Mouse (Mus musculus): Measurements from ENCODE around the gene Col8a2.

Col8a2 gene

DNA sequence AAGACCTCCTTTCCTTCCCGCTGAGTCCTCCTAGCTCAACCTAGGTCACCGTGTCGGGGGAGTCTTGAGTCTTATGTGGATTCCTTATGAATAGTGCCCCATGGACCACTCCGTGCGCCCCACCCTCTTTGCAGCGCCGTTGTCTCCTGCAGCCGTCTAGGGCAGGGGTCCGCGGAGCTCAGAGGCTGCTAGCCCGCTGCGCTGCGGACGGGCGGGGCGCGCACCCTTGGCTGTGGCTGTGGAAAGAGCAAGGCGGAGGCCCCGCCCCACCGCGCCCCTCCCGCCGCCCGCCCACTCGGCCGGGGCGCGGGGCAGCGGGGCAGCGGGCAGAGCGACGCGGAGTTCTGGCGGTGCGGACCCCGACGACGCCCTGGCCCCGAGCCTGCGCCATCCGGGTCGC, at the start of gene Col8a2:
Gene Col8a2 (plus strand): TSS at position 302 of the 400 bp plus-strand sequence.
- no peak for DNase-seq (ENCODE audit: low spot score in 2 of 2)

DNA sequence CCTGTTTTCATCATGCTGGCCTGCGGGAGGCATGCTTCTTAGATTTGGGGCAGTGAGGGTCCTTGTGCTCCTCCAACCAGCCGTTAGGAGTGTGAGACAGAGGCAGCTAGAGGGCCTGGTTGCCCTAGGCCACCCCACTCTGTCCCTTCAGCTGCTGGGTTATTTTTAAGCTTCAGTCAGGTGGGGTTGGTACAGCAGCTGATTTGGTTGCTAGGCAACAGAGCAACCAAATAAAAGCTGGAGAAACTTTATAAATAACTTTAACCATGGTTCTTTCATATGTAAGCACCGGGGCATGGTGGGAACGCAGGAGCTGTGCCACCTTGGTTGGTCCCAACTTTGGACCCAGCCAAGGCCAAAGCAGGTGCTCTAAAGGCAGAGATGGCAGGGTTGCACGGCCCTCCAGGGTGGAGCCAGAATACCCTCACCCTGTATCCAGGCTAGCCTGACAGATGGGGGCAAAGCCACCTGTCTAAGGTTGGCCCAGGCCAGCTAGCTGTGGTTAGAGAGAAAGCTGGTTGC, 48.8 kb upstream of the Col8a2 start:
- DNase-seq (ENCODE audit: low spot score in 2 of 2): peak; percentile 78 to 81

DNA sequence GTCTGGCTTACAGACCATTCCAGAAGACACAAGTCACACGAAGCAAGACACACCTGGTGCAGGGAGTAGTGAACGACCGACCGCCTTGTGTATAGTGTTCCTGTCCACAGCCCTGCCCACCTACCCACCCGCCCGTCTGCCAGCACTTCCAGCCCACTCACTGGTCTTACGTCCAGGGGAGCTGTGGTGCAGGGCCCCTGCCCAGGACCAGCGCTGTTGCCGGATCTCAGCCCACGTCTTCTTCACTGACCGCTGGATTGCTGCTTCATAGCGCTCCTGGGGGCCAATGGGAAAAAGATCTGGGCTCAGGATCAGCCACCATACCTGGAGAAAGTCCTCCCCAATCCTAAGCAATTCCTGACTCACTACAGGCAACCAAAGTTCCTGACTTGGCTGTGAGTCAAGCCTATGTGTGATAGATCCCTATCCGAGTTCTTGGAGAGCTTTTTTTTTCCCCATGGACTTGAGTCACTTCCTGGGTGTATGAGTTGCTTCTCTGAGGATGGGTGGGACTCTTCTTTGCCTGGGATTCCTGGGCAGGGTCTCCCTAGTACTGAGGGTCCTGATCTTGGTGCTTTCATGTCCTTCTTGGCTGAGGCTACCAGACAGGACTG, 46.6 kb upstream of the Col8a2 start:
- no peak for DNase-seq (ENCODE audit: low spot score in 2 of 2)

DNA sequence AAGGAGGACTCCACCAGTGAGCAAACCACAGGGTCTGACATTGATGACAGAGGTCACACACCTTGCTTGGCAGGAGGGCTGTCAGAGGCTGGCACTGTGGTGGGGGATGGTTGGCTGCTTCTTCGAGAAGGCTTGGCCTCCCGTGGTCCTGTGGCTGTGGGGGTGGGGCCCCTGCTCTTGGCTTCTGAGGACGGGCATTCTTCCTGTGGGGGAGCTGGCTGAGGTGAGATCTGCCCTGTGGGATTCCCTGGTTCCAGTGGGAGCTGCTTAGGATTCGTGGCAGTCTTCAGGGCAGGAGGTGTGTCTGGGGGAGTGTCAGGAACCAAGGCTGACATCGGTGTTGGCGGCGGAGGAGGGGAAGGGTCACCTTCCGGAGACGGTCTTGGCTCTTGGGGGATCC, 44.6 kb upstream of the Col8a2 start:
- no peak for DNase-seq (ENCODE audit: low spot score in 2 of 2)

DNA sequence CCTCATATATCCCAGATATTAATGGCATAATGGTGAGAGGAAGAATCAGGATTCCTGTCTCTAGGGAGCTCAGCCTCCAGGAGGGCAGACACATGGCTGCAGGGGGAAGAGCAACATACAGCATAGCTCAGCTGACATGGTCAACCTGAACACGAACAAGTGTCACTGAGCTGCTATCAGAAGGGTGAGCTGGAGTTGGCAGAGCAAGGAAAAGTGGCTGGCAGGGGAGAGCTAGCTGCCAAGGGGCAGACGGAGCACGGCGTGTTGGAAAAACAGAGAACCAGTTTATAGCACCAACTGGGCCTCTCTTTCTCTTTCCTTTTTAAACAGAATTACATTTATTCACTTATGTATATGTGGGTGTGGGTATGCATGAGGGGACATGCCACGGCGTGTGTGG, 44.1 kb upstream of the Col8a2 start:
- DNase-seq (ENCODE audit: low spot score in 2 of 2): peak in 1 of 2 experiments; percentile 61

DNA sequence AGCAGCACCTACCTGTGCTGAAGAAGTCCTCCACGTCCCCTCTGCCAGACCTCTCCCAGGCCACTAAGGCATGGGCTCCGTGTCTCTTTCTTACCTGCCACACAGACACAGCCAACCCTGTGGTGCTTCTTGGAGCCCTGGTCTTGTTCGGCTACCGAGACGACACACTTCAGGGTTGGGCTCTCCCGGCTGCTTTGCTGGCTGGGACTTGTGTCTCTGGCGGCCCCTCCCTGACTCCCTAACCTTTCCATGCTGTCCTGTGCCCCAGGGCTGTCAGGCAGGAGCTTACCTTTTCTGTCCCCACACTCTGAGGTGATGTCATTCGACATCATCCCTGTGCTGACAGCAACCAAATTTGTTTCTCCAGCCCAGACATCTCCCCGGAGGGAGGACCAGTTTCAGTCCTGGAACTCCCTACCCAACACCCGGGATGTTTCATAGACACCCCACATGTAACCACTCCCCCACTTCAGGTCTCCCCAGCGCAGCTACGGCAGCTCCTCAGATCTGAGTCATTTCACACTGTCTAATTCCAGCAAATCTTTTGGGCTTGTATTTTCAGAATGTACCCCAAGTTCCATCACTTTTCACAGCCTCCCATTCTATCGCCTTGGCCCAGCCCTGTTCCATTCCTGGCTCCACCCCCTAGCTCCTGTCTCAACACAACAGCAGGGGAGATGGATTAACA, 40.2 kb upstream of the Col8a2 start:
- no peak for DNase-seq (ENCODE audit: low spot score in 2 of 2)

DNA sequence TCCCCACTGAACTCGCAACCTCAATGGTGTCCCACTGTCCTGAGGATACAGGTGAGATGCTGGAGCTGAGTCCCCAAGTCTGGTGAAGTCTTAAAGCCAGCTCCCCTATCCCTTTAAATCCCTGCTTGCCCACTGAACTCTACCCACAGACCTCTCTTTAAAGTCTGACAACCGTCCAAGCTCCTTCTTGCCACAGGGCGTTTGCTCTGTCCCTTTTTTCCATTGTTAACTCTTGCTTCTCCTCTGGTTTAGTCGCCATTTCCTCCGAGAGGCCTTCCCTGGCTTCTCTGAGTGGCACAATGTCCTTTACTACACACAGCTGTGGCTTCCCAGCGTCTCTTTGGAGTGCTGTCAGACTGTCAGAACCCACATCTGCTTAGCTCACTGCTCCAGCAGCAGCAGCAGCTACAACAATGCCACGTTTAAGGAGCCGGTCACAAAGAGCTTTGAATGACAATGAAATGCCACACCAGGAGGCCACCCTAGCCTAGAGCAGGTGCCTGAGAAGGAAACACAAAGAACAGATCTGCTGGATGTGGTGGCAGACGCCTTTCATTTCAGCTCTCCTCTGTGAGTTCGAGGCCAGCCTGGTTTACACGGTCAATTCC, 38.2 kb upstream of the Col8a2 start:
- no peak for DNase-seq (ENCODE audit: low spot score in 2 of 2)

DNA sequence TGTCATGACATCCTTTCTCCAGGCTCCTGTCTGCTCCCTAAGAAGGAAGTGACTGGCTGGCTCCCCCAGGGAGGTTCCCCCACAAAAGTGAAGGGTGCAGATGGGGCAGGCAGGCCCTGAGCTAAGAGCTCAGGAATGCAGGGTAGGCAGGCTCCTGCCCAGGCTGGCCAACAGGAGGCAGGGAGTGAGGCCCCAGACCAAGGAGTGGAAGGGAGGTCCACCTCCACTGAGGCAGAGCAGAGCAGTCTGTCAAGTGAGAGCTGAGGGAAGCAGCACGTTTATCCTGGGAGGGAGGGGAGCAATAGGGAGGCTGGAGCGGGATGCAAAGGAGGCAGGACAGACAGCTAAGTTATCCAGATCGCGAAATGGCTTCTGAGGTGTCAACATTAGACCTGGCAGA, 35.9 kb upstream of the Col8a2 start:
- DNase-seq (ENCODE audit: low spot score in 2 of 2): no peak

DNA sequence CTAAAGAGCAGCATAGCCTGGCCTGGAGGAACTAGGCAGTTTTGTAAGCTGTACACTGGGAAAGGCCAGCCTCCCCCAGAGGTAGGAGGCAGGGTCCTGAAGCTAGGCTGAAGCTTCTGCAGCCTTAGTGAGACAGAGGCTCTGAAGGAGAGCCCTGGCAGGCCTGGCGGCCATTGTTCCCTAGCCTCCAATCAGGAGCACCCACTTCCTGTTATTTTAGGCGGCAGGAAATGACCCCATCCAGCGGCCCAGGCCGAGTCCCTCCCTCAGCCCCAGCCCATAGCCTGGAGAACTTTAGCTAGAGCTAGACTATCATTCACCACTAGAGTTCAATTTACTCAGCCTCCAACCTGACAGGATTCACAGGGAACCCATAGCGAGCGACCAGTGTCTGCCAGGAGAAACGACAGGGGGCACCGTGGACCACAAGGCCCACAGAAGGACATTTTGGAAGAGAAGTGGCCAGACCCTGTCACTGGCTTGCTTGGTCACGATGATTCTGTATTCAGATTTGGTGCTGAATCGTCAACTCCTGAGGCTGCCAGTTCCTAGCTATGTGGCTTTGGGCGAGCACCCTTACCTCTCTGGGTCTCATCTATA, 34.8 kb upstream of the Col8a2 start:
- DNase-seq (ENCODE audit: low spot score in 2 of 2): peak; percentile 76 to 87

DNA sequence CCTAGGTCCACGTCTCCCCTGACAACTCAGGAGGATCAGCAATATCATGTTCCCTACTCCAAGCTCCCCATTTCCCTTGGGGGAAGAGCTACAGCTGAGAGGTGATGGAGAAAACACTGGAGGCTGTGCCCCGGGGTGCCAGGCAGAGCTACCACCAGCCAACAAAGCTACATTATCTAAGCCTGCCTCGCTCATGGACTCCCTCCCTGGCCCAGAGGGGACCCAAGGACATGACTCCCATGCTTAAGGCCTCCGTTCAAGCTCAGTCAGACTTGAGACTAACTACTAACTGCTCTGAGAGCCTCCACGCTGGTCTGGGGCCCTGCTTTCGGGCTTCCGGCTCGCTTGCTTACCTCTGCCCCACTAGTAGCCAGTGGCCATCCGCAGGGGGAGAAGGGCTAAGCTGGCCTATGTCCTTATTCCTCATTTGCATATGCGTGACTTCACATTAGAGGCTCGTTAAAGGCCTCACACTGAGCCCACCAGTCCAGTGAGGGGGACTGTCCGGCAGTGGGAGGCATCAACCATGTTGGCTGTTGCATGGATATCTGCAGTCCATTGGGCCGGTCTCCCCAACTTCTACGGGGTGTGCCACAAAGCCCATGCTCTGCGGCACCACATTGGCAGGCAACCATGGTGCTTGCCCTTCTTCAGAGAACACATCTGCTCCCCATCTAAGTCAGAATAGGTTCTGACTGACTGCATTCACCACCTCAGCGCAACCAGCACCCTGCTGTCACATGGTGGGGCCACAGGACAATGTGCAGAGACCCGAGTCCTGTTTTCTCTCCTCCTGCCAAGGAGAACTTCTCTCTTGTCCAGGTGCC, 34.0 kb upstream of the Col8a2 start:
- DNase-seq (ENCODE audit: low spot score in 2 of 2): no peak

DNA sequence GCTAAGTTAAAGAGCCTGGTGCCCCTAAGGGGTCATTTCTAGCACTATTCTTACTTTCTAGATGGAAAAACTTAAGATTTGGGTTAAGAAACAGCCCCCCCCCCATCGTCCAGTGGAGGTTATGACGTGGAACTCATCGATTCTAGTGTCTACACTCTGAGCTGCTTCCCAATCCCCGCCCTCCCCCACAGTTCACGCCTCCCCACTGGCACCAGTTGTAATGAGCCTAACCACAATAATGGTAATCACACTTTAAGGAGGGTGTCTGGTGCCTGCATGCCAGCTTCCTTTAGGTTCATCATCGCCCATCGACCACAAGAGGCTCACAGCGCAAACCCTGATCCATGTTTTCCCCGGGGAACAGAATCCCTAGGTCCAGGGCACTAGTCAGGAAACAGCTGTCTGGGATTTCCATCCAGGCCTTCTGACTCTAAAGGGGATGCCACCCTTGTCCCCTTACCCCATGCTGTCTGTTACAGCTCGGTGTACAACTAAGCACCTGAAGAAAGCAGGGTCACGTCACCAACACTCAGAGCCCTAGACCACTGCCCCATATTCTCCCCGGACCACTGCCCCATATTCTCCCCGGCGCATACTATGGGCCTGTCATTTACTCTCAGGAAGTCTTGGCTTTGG, 32.8 kb upstream of the Col8a2 start:
- DNase-seq (ENCODE audit: low spot score in 2 of 2): no peak

DNA sequence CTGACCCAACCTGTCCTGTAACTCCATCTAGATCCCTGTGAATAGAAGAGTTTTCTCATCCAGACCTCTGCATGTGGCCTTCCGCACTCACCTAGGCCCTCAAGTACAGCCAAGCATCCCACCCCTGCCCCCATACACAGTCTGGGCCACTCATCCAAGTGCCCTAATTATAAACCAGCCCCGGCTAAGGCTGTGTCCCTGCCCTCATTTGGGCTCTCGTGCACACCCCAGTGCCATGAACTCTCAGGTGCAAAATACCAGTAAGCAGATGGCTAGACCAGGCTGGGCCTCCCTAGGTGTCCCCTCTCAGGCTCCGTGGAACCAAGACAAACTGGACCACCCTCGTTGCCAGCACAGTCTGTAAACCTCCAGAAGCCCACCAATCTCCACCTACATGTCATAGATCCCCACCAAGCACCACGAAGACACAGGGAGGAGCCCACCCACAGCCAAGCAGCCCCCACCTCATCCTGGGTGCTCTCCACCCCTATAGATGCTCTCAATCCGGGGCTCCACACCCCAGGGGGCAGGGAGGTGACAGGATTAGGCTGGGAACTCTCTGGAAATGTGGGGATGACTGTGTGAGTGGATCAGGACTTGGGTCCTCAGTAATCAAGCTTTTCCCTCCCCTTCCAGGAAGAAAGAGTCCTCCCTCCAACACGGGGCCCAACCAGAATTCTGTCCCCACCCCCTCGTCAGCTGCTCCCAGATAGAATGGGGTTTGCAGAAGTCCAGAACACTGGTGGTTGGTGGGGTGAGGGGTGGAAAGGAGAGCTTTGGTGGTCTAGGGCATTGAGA, 32.1 kb upstream of the Col8a2 start:
- peak; percentile 77 to 84 for DNase-seq (ENCODE audit: low spot score in 2 of 2)

DNA sequence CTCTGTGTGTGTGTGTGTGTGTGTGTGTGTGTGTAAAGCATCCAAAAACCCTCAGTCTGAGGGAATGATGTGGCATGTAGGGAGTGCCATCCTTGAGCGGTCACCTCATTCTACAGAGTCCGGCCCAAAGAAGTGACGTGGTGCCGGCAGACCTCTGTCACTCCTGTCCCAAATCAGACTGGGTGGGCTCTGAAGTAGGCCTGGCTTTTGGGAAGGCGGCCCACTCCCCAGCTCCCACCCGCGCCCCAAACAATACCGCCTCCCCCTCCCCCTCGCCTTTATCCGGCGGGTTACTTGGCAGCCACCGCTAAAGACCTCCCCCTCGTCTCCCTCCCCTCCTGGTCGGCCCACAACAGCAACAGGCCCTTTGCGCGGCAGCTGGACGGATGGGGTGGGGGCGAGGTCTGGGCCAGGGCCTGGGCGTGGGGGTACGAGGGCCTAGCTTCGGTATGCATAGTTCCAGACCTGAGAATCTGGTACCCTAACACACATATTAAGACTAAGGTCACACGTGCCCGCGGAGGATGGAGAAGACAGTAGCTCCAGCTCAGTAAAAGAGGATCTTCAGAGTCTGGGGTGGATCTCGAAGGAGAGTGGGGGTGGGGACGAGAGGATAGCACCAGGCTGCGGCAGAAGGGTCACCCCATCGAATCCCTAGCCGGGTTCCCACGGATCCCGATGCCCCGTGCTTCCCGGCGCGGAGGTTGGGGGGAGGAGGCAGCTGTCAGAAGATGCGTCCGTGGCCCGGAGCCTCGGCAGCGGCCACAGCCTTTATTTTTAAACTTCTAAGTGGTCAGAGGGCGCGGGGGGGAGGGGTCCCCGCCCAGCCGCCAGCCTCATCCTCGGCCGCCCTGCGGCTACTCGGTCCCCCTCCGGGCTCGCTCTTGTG, 31.2 kb upstream of the Col8a2 start:
- peak in 1 of 2 experiments; percentile 62 for DNase-seq (ENCODE audit: low spot score in 2 of 2)

DNA sequence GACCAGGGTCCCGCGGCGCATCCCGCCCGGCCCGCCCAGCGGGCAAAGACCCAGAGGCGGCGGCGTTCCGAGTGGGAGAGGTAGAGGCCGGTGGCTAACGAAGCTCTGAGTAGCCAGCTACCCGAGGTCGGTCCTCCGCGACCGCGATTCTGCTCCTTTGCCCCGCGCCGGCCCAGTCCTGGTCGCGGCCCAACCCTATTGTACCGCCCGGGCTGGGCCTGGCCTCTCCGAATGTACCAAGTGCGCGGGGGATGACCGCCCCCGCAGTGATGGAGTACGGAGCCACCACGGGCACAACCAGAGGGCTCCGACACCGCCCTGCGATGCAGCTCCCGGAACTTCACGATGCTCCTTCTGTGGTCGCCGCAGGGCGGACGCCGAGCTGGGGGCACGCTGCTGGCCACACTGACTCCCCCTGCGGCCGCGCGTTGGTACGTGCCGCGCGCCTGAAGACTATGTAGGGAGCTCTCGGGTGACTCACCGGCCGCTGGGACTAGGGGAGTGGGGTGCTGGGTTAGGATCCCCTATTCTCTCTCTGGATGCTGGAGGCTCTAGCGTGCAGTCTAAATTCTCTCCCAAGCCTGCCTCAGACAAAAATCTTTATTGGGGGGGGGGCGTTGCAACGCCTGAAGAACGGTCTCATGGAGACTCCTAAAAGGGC, 30.3 kb upstream of the Col8a2 start, which contains the start of gene Map7d1:
Gene Map7d1 (minus strand): TSS at position 213 of the 661 bp plus-strand sequence.
- DNase-seq (ENCODE audit: low spot score in 2 of 2): peak; percentile 92 to 93

DNA sequence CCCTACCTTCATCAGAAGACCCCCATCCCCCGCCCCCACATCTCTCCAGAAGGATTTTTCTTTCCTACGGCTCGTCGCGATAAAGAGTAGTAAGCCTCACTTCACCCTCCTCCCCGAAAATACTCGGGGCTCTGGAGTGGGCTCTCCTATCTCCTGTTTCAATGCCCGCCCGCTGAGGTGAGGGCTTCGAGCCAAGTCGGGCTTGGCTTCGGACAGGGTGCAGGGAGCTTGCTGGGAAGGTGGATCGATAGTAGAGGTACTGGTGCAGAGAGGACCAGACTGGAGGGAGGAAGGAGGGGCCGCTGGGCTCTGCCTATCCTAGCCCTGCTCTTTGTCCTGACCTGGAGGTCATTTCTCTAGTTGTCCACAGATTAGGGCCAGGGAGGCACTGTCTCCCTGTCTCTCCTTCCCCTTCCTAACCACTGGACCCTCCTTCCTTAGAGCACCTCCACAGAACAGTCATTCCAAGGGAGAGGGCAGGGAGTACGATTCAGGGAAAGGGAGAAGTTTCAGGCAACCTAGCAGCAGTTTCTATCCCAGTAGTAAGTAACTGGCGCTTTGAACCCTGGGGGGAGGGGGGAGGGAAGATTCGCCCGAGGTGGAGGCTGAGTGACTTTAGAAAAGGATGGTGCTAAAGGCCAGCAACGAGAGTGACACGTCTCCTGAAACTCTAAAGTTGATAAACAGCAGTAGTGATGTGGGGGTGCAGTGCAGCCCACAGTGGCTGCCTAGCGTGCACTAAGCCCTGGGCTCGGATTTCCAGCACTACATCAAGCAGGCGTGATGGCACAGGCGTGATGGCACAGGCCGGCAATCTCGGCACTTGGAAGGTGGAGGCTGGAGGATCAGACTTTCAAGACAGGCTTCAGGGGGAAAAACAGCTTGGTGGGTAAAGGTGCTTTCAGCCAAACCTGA, 29.4 kb upstream of the Col8a2 start:
- DNase-seq (ENCODE audit: low spot score in 2 of 2): peak; percentile 66 to 75

DNA sequence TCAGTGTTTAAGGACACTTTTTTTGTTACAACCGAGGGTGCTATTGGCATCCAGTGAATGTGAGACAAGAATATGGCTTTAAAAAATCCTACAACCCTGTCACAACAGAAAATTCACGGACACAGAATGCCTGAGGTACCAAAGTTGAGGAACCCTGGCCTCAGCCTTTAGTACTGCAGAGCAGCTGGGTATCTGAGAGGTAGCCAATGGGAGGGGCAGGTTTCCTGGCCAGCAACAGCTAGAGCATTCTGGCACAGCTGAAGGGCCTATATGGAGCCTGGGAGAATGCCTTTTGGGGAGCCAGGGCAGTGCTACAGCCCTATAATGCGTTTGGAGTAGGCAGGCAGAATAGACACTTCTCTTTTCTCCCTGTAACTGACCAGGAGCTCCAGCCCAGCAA, 27.5 kb upstream of the Col8a2 start:
- DNase-seq (ENCODE audit: low spot score in 2 of 2): peak; percentile 61 to 70

DNA sequence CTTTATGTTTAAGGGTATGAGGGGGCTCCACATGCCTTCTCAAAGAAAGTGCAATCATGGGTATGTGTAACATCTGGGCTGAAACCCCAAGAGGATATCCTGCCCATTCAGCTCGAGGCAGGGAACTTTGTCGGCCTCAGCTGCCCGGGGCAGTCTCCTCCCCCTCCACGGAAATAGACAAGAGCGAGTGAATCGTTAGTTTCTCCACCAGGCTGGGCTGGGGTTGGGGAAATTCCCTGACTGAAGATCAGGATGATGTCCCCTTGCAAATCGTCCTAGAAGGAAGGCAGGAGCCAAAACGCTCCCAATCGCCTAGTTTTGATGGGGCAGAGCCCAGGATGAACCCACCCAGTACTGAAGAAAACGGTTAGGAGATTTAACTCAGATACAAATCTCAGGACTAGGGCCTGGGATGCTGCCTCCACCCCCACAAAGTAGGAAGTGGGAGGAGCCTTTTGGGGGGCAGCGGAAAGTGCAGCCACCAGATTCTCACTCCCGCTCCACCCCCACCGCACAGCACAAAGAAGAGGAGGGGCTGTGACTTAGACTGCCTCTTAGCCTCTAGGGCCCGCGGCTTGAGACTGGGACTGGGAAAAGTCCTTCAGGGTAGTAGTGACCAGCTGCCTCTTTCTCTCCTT, 27.0 kb upstream of the Col8a2 start:
- peak; percentile 93 to 94 for DNase-seq (ENCODE audit: low spot score in 2 of 2)
